19 mouse cellular contexts compared by ENCODE assay signal in the genomic region with DNA sequence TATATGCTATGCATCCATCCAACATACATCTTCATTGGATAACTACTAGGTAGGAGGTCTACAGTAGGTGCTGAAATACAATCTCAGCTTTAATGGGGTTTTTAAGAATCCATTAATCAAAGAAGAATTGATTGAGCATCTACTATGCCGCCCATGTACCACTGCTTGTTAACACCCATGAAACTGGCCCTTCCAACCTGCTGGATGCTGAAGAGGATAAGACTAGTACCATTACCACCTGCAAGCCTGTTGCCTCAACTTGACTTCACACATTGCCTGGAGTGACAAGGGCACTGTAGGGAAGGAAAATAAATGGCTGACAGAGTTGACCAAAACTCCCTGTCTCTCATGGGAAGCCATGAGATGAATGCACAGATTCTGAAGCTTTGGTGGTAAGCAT.
DNase-seq lines count a peak whose midpoint lies in the region; TF ChIP-seq lines count a peak whose summit lies in the region.
"Had no signal": no experiment of that assay in that cellular context is flagged by ENCODE, and none has a peak within 500 bp of the region (broad histone marks: within the 10 kb centered on the region; RNA-seq: fewer than 3 reads in every experiment).

No protein-coding gene starts in this region.

- no peaks in the 10 kb centered on the region for H3K27me3 ChIP-seq in heart, embryonic 10.5 days (ENCODE audit: insufficient read depth, poor library complexity, severe bottlenecking)
- no peaks in the 10 kb centered on the region for H3K27me3 ChIP-seq in liver, adult 2 months (ENCODE audit: control insufficient read depth, insufficient read depth, low read length)
- H3K27me3 ChIP-seq: CH12.LX, Patski had no signal

- H3K36me3 ChIP-seq in heart, embryonic 10.5 days: no peaks in the 10 kb centered on the region
- H3K36me3 ChIP-seq in liver, adult 2 months (ENCODE audit: control insufficient read depth, insufficient read depth, low read length): no peaks in the 10 kb centered on the region
- H3K36me3 ChIP-seq: G1E had no signal

- TF ChIP-seq POLR2A in liver, adult 2 months (IDR thresholded peaks at IDR 0.05; ENCODE audit: extremely low read depth, insufficient read depth, low read length): no peak

- H3K4me3 ChIP-seq in heart, embryonic 10.5 days: no peak overlapping the region
- no peak overlapping the region for H3K4me3 ChIP-seq in liver, adult 2 months (ENCODE audit: insufficient read depth, low read depth, low read length)

- no peak overlapping the region for H3K9ac ChIP-seq in liver, adult 2 months (ENCODE audit: low read depth, low read length)

- H3K4me1 ChIP-seq in heart, embryonic 10.5 days: no peaks in the 10 kb centered on the region
- H3K4me1 ChIP-seq in liver, adult 2 months (ENCODE audit: control insufficient read depth, insufficient read depth, low read length): peaks cover 24% of the 10 kb centered on the region

- no peak for TF ChIP-seq CTCF in liver, adult 2 months (IDR thresholded peaks at IDR 0.05; ENCODE audit: low read depth, low read length)

- intact Hi-C loops in heart, postnatal 10 days (cut with DNase I): no loop called here

- peak; percentile 73 for DNase-seq in heart, adult 11 months
- no peak for DNase-seq in heart, postnatal 10 days
- peak; percentile 51 for DNase-seq in heart, embryonic 10.5 days (ENCODE audit: low spot score)
- DNase-seq in heart, postnatal 4 days: no peak
- no peak for DNase-seq in liver, adult 2 months (ENCODE audit: extremely low read depth, low read depth, low spot score)
- DNase-seq in liver: no peak
- DNase-seq: adrenal gland, adult 2 months; adrenal gland, adult 8-10 months; adrenal gland, postnatal 10 days; adrenal gland, postnatal 14 days; adrenal gland, postnatal 25 days; adrenal gland, postnatal 36 days; B cell, adult 2 months; cerebellum, adult 11 months; cerebellum, adult 11-12 months; cerebellum, adult 18-20 months had no signal

- no peaks in the 10 kb centered on the region for H3K79me2 ChIP-seq in liver, adult 2 months (ENCODE audit: control insufficient read depth, insufficient read depth, low read length)

- no peak overlapping the region for H3K27ac ChIP-seq in heart, embryonic 10.5 days
- H3K27ac ChIP-seq in liver, adult 2 months (replicated peaks; ENCODE audit: insufficient read depth, low read depth, low read length): peak overlapping the region; percentile 40; the same call in 1 of the 2 replicates

- WGBS in heart, embryonic 10.5 days: 79% methylated on average over 1 of the region's 1 CpGs
- 90% methylated on average over 1 of the region's 1 CpGs for WGBS in liver, adult 2 months

- H3K9me3 ChIP-seq in heart, embryonic 10.5 days: no peaks in the 10 kb centered on the region
- H3K9me3 ChIP-seq: G1E had no signal

Comparison
In these comparisons a context has a peak if more than half of its experiments do, and no peak if none do; other contexts are left out.
1. DNase-seq: peak in heart, adult 11 months (single experiment) and heart, embryonic 10.5 days (single experiment); none in heart, postnatal 10 days (0 of 2), heart, postnatal 4 days (single experiment), liver, adult 2 months (single experiment) and liver (single experiment).